Mouse (Mus musculus) R1 (cell line): Measurements from ENCODE around the gene Slc39a3.

Experiments
- DNase-seq: peaks from one replicate; pipeline ENCODE4 v3.0.0-alpha.2; 2018; ENCODE audit warnings: low read depth, low spot score

Gene Slc39a3

GRCm38 (mm10) chr10:81045246-81045645, 8.0 kb upstream of the Slc39a3 start:
- peak; percentile 29 for DNase-seq

- DNase-seq, result peak; percentile 80
Observed at GRCm38 (mm10) chr10:81041458-81042175, 4.4 kb upstream of the Slc39a3 start.

GRCm38 (mm10) chr10:81036251-81036650, 975 bp downstream of the Slc39a3 start:
- DNase-seq, result peak; percentile 60

- no peak for DNase-seq
Observed at GRCm38 (mm10) chr10:81033586-81033985, 3.6 kb downstream of the Slc39a3 start.

GRCm38 (mm10) chr10:81029031-81029430, 8.2 kb downstream of the Slc39a3 start:
- DNase-seq, result no peak

- no peak for DNase-seq
Observed at GRCm38 (mm10) chr10:81028219-81028618, 9.0 kb downstream of the Slc39a3 start.

- no peak for DNase-seq
Observed at GRCm38 (mm10) chr10:81027331-81027730, 9.9 kb downstream of the Slc39a3 start.

- no peak for DNase-seq
Observed at GRCm38 (mm10) chr10:81026857-81027256, 10.4 kb downstream of the Slc39a3 start.

GRCm38 (mm10) chr10:81025639-81026275, 11.5 kb downstream of the Slc39a3 start, which contains the start of gene Diras1:
Diras1 (minus strand) TSS chr10:81025662.
- no peak for DNase-seq

GRCm38 (mm10) chr10:81025047-81025621, 12.1 kb downstream of the Slc39a3 start:
- DNase-seq, result no peak

GRCm38 (mm10) chr10:81024346-81024937, 12.8 kb downstream of the Slc39a3 start:
- no peak for DNase-seq

GRCm38 (mm10) chr10:81022744-81023143, 14.5 kb downstream of the Slc39a3 start:
- peak; percentile 93 for DNase-seq

GRCm38 (mm10) chr10:81021547-81022110, 15.6 kb downstream of the Slc39a3 start:
- DNase-seq, result peak; percentile 61

- DNase-seq, result no peak
Observed at GRCm38 (mm10) chr10:81020207-81020606, 17.0 kb downstream of the Slc39a3 start.

- no peak for DNase-seq
Observed at GRCm38 (mm10) chr10:81019687-81020086, 17.5 kb downstream of the Slc39a3 start.

- peak; percentile 96 for DNase-seq
Observed at GRCm38 (mm10) chr10:81018326-81018725, 18.9 kb downstream of the Slc39a3 start.

- DNase-seq, result peak; percentile 72
Observed at GRCm38 (mm10) chr10:81016645-81017044, 20.6 kb downstream of the Slc39a3 start.

- no peak for DNase-seq
Observed at GRCm38 (mm10) chr10:81015666-81016065, 21.6 kb downstream of the Slc39a3 start.

GRCm38 (mm10) chr10:81014393-81015384, 22.5 kb downstream of the Slc39a3 start, which contains the start of gene Gng7:
Gng7 (minus strand) TSS chr10:81014945.
- DNase-seq, result peak; percentile 98

GRCm38 (mm10) chr10:81010851-81011250, 26.4 kb downstream of the Slc39a3 start:
- DNase-seq, result no peak

- peak; percentile 77 for DNase-seq
Observed at GRCm38 (mm10) chr10:81007240-81007639, 30.0 kb downstream of the Slc39a3 start.
